Mouse (Mus musculus) kidney, adult 11 months (tissue): Measurements from ENCODE around the gene Dclre1b.
"Not testable (repeated sequence)": the region's sequence is repeated elsewhere in the genome, so short reads cannot be mapped to it uniquely, and the experiment has no call there.

Experiments used
- DNase-seq: peaks from one replicate; pipeline ENCODE4 v3.0.0; 2022

Gene Dclre1b

GRCm38 (mm10) chr3:103808891-103809798 lies at the start of gene Dclre1b, which contains the start of the genes Ap4b1 and Gm43064:
Dclre1b (minus strand) TSS chr3:103809444.
Ap4b1 (plus strand) TSS chr3:103809520.
Gm43064 (plus strand) TSS chr3:103809573.
- peak; percentile 86 for DNase-seq

DNA sequence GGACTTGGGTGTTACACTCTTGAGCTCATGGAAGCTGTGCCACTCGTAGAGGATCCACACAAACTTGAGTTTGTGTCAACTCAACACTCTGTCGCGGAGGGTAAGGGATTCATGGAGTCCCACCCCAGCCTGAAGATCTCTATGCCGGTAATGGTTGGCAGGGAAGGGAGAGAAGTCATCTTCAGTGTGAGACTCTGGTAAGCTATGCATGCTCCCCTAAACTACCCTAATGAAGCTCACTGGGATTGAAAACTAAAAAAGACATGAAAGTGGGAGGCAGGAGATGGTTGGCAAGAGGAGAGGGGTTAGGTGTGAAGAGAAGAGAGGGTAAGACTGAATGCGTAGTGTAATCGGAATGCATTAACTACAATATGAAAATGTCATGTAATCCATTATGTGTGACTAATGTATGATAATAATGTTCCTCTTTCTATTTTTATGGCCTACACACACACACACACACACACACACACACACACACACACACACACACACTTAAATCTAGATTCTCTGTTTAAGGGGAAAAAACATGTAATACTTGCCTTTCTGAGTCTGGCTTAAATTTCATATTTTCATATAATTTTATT lies 48.8 kb upstream of the Dclre1b start:
- DNase-seq = no peak

- DNase-seq = no peak
Observed at GRCm38 (mm10) chr3:103857036-103857805, 48.0 kb upstream of the Dclre1b start.

DNA sequence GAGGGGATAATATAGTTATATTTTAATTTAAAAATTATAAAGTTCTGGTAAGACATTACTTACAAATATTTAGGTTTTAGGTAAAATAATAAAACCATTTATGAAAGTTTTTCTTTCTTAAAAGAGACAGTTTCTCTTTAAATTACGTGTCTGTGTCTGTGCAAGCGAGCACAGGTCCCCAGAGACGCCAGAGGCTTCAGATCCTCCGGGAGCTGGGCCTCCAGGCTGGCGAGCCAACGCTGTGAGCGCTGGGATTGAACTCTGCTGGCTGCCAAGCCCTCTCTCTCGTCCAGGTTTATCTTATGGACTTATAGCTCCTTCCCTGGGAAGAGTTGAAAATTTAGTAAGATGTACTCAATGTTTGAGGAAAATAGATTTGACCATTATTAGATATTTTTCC lies 44.6 kb upstream of the Dclre1b start:
- DNase-seq = no peak

DNA sequence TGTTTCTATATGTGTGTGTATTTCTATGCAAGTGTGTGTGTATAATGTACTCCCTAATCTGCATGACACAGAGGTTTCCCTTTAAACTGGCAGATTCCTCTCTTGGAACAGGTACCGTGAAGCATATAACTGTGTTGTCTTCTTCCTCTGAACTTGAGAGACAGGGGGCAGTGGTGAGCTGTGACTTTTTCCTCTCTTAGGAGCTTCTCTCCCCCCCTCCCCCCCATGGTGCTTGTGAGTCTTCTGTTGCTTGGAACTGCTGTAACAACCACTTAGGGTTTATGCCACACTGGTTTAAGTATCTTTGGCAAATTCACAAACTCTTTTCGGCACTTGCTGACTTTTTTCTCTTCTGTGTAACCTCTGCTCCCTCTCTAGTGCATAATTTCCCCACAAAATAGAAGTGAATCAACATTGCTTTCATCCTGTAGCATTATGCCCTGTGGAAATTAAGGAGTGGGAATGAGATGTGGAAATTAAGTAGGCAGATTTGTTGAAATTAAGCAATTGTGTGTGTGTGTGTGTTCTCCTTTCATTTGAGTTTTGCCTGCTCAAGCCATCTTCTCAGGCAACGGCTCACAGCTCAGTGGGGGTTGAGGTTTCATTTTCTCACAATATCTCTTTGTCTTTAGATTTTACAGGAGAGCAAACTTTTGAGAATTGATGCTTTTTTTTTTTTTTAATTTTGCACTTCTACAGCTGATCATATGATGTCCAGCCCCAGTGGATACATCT lies 43.5 kb upstream of the Dclre1b start:
- DNase-seq = peak; percentile 47

- DNase-seq = no peak
Observed at GRCm38 (mm10) chr3:103851882-103852281, 42.6 kb upstream of the Dclre1b start.

DNA sequence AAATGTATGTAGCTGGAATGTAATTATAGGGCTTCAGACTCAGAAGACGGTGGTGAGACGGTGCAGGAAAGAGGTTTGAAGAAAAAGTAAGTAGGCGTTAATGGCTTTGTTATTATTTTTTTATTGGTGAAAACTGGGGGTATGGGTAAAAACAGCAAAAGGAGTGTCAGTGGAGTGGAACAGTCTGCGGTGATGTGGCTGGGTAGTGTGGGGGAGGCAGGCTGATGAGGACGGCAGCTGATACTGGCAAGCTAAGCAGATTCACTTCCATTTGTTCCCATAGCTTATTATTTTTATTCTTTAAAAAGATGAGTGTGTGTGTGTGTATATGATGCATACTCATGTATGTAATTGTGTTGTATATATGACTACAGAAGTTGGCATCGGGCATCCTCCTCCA lies 42.2 kb upstream of the Dclre1b start:
- DNase-seq = no peak

DNA sequence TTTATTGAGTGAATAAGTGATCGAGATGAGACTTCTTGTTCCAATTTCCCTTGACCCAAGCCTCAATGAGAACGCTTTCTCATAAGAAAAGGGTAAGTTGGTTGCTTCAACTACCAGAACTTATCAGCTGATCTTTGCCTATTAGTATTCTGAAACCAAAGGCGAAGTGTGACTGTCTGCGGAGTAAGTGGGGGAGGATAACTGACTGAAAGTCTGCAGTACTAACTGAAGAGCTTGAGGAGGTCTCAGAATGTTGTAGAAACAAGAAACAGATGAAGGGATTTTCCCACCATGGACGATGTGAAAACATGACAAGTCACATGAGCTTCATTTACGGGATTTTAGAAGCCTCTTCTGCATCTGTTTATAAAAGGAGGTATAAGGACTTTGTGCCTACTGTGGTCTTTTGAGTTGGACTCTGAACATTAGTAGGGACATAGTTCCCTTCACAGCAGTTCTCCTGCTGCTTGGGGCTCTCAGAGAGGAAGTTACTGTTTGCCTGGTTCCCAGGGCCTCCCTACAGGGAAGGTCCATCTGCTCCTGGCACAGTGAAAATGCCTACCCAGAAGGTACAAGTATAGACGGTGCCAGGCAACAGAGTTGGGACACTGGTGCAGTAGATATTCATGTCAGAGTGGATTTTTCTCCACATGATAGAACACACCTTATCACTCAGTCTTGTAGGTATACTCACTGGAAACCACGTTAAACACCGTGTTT lies 41.6 kb upstream of the Dclre1b start:
- DNase-seq = peak; percentile 55

- DNase-seq = not testable (repeated sequence)
Observed at GRCm38 (mm10) chr3:103840946-103841345, 31.7 kb upstream of the Dclre1b start.

DNA sequence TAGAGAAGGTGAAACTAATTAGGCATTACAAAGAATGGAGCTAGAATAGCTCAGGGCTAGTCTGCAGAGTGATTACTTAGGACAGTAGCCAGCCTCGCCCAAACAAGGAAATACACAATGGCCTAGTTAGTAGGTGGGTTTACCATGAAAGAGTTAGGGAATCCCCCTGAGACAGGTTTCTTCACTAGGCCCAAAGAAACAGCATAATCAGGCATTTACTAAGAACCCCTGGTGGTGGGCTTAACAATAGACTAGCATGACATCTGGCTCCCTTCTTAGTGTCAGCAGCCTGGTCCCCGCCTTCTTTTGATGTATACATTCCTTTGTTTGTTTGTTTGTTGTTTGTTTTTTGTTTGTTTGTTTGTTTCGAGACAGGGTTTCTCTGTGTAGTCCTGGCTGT lies 31.0 kb upstream of the Dclre1b start:
- DNase-seq = not testable (repeated sequence)

- peak; percentile 43 for DNase-seq
Observed at GRCm38 (mm10) chr3:103839711-103840110, 30.5 kb upstream of the Dclre1b start.

DNA sequence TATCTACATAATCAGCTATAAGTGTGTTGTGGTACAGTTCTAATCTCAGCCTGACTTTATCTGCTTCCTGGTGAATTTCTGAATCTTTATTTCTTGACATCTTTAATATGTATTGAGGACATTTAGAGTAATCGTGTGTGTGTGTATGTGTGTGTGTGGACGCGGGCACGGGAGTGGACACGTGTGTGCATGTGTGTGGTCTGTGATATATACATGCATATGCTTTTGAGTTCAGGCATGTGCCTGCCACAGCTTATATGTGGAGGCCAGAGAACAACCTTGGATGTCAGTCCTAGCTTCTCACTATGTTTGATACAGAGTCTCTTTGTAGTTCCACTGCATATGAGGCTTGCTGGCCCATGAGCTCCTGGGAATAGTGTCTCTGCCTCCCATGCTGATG lies 27.2 kb upstream of the Dclre1b start:
- no peak for DNase-seq

GRCm38 (mm10) chr3:103835951-103836310 lies 26.7 kb upstream of the Dclre1b start:
- DNase-seq = no peak

DNA sequence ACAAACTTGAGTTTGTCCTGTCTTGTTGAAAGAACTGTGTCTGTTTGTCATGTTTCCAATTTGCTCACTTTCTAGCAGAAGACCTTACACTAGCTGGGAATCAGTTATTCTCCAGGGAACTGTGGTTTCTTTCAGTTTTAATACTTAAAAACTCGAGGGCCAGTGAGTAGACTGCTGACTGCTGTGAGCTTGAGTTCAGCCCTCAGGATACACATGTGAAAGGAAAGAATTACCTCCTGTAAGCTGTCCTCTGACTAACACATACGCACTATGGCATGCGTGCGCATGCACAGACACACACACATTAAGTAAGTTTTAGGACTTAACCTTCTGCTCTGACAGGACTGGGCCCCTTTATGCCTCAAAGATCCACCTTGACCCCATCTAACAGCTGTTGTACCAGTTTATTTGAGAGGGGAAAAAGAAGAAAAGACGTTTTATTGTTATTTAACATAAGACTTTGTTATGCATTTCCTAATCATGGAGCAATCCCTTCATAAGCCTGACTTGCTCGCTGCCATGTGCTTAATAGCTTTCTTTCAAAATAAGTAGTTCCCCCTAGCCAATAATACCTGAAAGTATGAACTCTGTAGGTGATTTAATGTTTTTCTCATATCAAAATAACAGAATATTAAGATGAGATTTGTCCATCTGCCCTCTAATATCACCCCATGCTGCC lies 26.2 kb upstream of the Dclre1b start:
- DNase-seq = no peak

DNA sequence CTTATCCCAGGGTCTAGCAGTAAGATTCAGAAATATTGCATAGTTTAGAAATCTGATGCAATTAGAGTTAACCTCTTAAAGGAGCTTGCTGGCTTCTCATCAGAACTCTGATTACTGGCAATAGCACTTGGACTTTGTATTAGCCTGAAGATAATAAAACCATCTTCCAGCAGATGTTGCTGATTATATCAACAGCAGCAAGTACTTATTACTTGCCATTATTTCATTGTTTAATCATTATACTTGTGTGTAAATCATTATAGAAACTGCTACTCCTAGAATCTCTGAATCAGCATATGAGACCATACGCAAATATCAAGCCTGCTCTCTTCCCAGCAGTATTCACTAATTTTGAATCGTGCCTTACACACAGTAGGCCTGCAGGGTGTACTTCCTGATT lies 24.8 kb upstream of the Dclre1b start:
- DNase-seq = no peak

DNA sequence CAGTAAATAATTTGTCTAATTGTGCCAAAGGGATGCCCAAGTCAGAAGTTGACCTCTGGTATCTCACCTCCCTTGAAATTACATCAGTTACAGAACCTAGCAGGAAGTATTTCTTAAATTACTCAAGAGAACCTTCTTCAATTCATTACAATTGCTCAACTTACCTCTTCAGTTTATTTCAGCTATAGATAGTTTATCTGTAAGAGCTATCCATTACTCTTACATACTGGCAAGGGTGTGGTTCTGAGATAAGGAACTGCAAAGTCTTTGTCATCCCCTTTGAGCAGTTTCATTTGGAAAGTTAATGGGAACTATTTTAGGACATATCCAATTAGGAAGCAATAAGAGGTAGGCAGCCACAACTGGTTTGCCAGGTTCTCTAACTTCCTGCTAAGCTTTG lies 23.2 kb upstream of the Dclre1b start, which contains the start of gene Bcl2l15:
TSS of gene Bcl2l15 (plus strand) at position 176 of the 400 bp plus-strand sequence.
- no peak for DNase-seq

DNA sequence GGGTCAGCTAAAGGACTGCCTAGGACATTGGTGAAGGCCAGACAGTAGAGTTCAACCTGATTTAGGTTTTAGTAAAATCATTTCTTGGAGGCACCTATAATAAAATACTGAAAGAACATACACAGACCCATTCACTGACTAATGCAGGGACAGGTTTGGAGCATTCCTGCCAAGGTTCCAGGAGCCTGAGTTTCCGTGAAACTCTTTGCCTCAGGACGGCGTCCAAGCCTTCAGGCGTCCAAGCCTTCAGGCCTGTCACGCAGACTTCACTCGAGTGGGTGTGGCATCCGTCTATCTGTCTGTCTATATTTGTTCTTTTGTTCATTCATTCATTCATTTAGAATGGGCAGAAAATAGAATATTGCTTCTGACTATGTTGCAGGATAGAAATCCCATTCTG lies 21.9 kb upstream of the Dclre1b start:
- DNase-seq = no peak

DNA sequence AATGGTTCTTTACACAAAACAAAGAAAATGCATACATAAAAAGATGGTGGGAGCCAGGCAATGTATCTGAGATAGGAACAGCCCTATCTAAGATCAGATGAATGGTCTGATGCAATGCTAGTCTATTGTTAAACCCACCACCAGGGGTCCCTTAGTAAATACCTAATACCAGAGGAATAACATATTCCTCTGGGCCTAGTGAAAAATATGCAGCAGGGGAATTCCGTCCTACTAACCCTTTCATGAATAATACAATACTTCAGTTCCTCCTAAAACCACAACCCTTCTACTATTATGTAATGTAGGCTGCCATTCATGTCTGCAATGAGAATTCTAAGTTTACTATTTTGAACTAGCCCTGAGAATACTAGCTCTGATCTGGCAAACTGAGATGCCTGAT lies 21.4 kb upstream of the Dclre1b start:
- DNase-seq = not testable (repeated sequence)

- no peak for DNase-seq
Observed at GRCm38 (mm10) chr3:103829036-103829435, 19.8 kb upstream of the Dclre1b start.

DNA sequence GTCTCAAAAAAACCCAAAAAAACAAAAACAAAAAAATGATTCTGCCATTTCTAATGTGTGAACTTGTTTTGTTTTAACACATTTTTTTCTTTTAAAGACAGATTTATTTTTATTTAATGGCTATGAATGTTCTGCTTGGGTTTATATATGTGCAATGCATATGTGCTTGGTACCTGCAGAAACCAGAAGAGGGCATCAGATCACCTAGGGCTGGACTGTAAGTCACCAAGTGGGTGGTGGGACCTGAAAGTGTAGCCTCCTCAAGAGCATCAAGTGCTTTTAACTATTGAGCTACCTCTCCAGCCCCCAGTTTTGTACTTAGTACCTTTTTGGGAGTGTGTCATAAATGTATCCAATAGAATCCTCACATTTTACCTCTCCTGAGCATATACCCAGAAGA lies 18.3 kb upstream of the Dclre1b start:
- DNase-seq = no peak

DNA sequence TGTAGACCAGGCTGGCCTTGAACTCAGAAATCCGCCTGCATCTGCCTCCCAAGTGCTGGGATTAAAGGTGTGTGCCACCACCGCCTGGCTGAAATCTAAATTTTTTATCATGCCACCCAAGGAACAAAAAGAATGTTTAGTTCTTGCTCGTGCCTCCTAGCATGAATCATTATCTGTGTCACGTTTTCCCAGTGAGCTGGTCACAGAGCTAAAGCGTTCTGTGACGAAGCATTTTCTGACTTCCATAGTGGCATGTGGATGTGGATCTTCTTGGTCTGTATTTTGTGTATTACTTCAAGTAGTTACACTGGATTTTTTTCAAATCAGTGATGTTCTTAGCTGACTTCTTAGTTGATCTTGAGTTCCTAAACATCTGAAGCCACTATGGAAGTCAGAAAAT lies 1.7 kb upstream of the Dclre1b start:
- no peak for DNase-seq

- no peak for DNase-seq
Observed at GRCm38 (mm10) chr3:103809799-103810150, 531 bp upstream of the Dclre1b start.
